Mouse (Mus musculus): ENCODE measurements around the gene Ldlrad3.
A peak's percentile ranks its signal among the peaks of the same experiment; 100 is the strongest.

Gene Ldlrad3

GRCm38 (mm10) chr2:101997013-101997412 lies 189.2 kb downstream of the Ldlrad3 start:
- DNase-seq = no peak

- DNase-seq = no peak
Measured at GRCm38 (mm10) chr2:101992574-101993310, 193.4 kb downstream of the Ldlrad3 start.

GRCm38 (mm10) chr2:101991726-101992125 lies 194.5 kb downstream of the Ldlrad3 start:
- no peak for DNase-seq

GRCm38 (mm10) chr2:101986344-101987087 lies 199.7 kb downstream of the Ldlrad3 start:
- DNase-seq = no peak

- no peak for DNase-seq
Measured at GRCm38 (mm10) chr2:101983853-101984543, 202.2 kb downstream of the Ldlrad3 start.

GRCm38 (mm10) chr2:101983082-101983852 lies 202.9 kb downstream of the Ldlrad3 start:
- peak; percentile 65 for DNase-seq

GRCm38 (mm10) chr2:101981964-101982498 lies 204.2 kb downstream of the Ldlrad3 start:
- DNase-seq = no peak

- no peak for DNase-seq
Measured at GRCm38 (mm10) chr2:101981211-101981610, 205.0 kb downstream of the Ldlrad3 start.

- no peak for DNase-seq
Measured at GRCm38 (mm10) chr2:101980456-101980947, 205.7 kb downstream of the Ldlrad3 start.

- DNase-seq = peak; percentile 71
Measured at GRCm38 (mm10) chr2:101978534-101979525, 207.4 kb downstream of the Ldlrad3 start.

- DNase-seq = no peak
Measured at GRCm38 (mm10) chr2:101976399-101977064, 209.7 kb downstream of the Ldlrad3 start.

GRCm38 (mm10) chr2:101973810-101974209 lies 212.4 kb downstream of the Ldlrad3 start:
- no peak for DNase-seq

GRCm38 (mm10) chr2:101967601-101968000 lies 218.6 kb downstream of the Ldlrad3 start:
- no peak for DNase-seq

GRCm38 (mm10) chr2:101967152-101967551 lies 219.0 kb downstream of the Ldlrad3 start:
- DNase-seq = no peak

GRCm38 (mm10) chr2:101966017-101966416 lies 220.2 kb downstream of the Ldlrad3 start:
- no peak for DNase-seq

- no peak for DNase-seq
Measured at GRCm38 (mm10) chr2:101965515-101965914, 220.7 kb downstream of the Ldlrad3 start.

GRCm38 (mm10) chr2:101963367-101963766 lies 222.8 kb downstream of the Ldlrad3 start:
- DNase-seq = no peak

- no peak for DNase-seq
Measured at GRCm38 (mm10) chr2:101962349-101962748, 223.8 kb downstream of the Ldlrad3 start.

GRCm38 (mm10) chr2:101961391-101961790 lies 224.8 kb downstream of the Ldlrad3 start:
- no peak for DNase-seq

- no peak for DNase-seq
Measured at GRCm38 (mm10) chr2:101960658-101961057, 225.5 kb downstream of the Ldlrad3 start.
